Mouse (Mus musculus) lung, adult 2 months (tissue): ENCODE results near the gene Fam83f.

Source experiments
- CTCF ChIP-seq: fragments of 200-500 bp; IDR thresholded peaks from 2 replicates; pipeline ENCODE4 v1.5.1; 2011; ENCODE audit warnings: mild to moderate bottlenecking, low read length, control low read depth; ENCODE audit not compliant: insufficient read depth
- POLR2A ChIP-seq: fragments of 200-500 bp; IDR thresholded peaks from 2 replicates; pipeline ENCODE4 v1.6.1; 2011; ENCODE audit warnings: low read depth, mild to moderate bottlenecking, control low read depth, low read length, borderline replicate concordance; ENCODE audit errors: extremely low read depth

DNA sequence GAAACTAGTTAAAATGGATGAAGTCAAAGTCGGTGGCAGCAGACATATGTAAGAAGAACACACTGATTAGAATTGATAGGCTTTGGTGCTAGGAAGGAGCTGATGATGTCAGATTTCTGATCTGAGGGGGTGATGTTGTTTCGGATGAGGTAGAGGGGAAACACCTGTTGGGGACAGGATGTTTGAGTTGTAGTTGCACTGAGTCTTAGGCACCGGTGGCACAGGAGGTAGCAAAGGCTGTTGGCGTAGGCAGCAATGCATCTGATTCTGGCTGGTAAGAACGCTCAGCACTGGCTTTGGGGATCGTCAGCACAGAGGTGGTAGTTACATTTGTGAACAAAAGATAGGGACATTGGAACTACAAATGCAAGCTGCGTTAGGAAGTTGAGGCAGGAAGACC is 72.0 kb downstream of the Fam83f start:
- TF ChIP-seq CTCF (no peak), POLR2A (no peak)
